Mouse (Mus musculus): ENCODE data around the gene Ciita. TPM values are rescaled to one million over a fixed set of nuclear protein-coding genes. Genes with fewer than 3 reads are reported as not detected.

Gene Ciita
- polyA plus RNA-seq, 1 experiment = 0.08 TPM

DNA sequence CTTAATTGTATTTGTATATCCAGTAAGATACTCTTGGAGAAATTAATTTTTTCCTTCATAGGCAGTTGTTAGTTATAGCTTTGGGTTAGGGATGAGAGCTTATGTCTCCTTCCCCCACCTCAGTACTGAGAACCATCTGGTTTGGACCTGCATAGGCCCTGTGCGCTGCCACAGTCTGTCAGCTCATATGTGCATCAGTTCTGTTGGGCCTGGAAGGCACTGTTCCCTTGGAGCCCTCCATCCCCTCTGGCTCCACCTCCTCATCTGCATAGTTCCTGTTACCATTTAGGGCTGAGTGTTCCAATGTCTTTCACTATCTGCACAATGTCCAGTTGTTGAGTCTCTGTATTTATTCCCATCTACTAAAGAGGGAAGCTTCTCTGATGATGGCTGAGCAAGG is 11.7 kb upstream of the Ciita start:
- no peak for DNase-seq (ENCODE audit: extremely low spot score in 1 of 2, low spot score in 1 of 2)

DNA sequence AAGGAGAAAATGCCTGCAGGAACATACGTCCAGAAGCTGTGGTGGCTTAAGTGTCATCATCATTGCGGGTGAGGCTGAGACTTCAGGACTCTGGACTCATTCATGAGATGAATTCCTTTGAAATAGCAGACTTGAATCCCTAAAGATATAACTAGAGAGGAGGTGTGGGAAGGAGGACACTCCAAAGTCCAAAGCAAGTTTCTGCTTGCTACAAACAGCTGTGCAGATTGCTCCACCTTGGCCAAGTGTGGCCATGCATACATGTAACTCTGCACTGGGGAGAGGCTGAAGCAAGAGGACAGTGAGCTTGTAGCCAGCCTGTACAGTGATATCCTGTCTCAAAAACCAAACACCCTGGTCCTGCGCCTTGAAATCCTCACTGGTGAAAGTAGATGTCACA is 7.9 kb upstream of the Ciita start:
- DNase-seq (ENCODE audit: extremely low spot score in 1 of 2, low spot score in 1 of 2) = no peak

DNA sequence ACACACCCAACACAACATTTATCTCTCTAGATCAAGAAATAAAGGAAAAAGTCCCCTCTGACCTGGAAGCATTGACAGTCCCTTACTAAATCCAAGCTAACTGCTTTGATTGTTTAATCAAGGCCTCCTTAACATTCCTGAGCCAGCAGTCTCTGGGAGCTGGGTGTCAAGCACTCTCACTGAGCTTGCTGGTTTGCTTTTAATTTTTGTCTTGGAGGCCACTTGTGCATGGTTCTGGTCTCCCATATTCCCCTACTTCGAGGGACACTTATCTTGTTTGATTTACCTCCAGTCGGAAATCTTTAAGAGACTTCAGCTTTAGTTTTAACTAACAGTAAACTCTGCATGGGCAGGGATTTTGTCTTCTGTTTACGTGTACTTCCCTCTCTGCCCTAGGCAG is 4.9 kb upstream of the Ciita start:
- no peak for DNase-seq (ENCODE audit: extremely low spot score in 1 of 2, low spot score in 1 of 2)

DNA sequence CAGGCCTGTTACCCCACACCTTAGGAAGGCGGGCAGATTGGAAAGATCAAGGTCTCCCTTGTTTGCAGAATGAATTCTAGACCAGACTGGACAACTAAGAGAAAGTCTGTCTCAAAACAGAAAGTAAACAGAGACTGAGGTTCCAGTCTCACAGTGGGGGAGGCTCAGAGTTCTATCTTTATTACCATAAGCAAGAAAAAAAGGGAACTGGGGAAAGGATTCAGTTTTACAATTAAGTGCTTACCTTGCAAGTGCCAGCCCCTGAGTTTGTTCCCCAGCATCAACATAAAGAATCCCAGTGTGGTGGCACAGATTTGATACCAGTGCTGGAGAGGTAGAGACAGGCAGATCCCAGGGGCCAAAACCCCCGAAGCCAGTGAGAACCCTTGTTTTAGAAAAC is 3.9 kb upstream of the Ciita start:
- DNase-seq (ENCODE audit: extremely low spot score in 1 of 2, low spot score in 1 of 2) = no peak

DNA sequence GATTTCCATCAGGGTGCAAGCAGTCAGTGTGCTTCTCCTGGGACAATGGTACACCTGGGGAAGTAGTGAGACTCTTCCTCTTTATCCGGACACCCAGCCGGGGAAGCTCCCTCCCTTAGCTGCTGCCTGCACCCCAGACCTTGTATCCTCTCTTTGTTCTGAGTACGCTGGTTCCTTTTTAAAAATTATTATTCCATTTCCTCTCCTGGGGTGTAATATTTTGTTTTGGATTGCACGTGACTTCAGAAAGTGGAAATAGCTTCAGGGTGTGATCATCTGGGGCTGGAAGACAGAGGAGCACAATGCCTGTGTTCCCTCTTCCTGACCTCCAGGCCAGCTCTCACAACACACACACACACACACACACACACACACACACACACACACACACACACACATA is 2.5 kb downstream of the Ciita start:
- DNase-seq (ENCODE audit: extremely low spot score in 1 of 2, low spot score in 1 of 2) = no peak

DNA sequence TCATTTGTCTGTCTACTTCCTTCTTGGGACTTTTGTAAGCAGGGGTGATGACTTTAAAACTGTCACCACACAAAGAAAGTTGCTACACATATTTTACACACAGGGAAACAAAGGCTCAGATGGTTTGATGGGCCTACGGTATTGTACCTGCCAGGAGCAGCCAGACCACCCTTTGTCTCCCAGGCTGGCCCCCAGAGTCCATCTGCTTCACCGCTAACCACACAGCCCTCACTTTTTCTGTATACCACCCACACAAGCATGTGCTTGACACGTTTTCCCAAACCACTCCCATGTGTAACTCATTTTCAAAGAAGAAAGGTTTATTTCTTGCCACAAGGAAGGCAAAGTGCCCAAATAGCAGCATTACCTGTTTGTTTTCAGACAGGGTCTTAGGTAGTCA is 7.1 kb downstream of the Ciita start:
- no peak for DNase-seq (ENCODE audit: extremely low spot score in 1 of 2, low spot score in 1 of 2)

DNA sequence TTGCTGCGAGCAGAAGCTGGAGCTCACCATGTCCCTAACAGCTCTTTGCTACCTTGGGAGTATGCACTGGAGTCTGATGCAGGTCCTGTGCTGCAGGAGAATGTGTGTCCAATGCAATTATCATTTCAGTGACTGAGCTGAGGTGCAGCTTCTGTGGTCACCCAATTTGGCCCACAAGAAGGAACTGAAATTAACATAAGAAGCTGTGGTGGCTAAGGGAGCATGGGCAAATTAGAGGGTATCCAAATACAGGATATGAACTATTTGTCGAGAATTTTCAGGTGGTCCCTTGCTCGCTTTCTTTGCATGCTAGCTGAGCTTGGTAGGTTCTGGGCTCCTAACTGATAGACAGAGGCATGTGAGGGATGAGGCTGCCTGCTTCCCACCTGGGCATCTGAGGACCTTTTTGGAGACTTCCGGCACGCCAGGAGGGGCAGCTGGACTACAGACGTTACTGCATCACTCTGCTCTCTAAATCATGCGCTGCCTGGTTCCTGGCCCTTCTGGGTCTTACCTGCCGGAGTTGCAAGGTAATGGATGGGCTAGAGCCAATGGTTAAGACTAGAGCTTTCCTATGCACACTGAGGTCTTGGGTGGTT is 8.1 kb downstream of the Ciita start:
- DNase-seq (ENCODE audit: extremely low spot score in 1 of 2, low spot score in 1 of 2) = no peak

DNA sequence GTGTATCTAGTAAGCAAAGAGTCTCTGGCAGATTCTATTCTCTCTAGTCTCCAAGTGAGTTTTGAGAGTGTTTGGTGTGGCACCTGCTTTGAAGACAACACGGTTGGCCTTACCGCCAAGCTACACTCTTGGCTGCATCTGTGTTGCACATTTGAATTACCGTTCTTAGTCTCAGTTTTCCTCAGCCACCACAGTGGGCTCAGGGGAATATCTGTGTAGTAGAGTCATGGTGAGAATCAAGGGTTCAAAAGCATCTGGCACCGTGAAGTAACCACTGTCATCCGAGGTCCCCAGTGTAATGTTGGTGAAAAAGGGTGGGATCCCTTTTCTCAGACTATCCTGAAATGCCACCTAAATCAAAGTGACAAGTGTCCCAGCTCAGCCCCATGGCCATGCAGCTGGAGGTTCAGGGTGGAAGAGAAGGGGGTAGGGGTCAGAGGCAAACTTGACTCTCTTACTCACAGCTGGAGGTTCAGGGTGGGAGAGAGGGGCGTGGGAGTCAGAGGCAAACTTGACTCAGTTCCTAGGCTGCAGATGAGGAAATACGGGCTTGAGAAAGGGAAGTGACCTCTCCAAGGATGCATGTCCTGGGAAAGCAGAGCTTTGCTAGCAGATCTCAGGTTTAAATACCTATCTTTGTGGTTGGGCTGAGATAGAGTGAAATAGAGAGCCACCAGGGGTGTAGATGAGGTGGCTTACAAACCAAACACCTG is 9.1 kb downstream of the Ciita start:
- no peak for DNase-seq (ENCODE audit: extremely low spot score in 1 of 2, low spot score in 1 of 2)

DNA sequence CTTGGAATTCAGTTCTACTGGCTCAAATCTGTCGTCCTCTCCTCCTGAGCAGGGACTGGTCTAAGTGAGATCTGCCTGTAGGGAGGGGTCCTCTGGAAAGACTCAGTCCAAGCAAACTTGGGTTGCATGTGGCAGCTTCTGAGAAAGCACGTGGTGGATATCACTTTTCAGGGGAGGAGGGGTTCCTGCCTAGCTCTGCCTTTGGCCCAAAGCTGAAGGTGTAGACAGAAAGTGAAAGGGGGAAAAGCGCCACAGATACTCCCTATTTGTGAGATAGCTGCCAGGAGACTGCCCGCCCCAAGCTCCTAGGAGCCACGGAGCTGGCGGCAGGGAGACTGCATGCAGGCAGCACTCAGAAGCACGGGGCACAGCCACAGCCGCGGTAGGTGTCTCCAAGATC is 9.6 kb downstream of the Ciita start:
- DNase-seq (ENCODE audit: extremely low spot score in 1 of 2, low spot score in 1 of 2) = no peak

DNA sequence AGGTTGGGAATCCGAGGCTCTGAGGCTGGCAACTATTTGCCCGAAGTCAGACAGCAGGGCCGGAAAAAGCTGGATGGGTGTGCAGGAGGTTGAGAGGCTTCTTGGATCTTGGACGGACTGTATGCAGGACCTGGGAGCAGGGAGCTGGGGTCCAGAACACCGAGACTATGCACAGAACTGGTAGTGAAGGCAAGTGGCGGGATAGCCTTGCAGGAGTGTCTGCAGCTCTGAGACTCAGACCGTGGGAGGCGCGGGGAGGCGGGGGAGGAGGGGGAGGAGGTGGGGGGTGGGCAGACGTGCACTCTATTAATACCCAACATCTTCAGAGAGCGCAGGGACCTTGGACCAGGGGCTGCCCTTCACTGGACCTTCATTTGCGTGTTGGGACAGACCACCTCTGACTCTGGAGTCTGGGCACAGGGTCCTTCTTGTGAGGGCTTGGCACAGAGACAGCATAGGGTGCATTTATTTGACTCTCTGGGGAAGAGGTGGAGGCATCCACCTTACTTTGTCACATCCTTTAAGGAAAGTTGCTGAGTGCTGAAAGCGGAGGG is 10.1 kb downstream of the Ciita start:
- no peak for DNase-seq (ENCODE audit: extremely low spot score in 1 of 2, low spot score in 1 of 2)

DNA sequence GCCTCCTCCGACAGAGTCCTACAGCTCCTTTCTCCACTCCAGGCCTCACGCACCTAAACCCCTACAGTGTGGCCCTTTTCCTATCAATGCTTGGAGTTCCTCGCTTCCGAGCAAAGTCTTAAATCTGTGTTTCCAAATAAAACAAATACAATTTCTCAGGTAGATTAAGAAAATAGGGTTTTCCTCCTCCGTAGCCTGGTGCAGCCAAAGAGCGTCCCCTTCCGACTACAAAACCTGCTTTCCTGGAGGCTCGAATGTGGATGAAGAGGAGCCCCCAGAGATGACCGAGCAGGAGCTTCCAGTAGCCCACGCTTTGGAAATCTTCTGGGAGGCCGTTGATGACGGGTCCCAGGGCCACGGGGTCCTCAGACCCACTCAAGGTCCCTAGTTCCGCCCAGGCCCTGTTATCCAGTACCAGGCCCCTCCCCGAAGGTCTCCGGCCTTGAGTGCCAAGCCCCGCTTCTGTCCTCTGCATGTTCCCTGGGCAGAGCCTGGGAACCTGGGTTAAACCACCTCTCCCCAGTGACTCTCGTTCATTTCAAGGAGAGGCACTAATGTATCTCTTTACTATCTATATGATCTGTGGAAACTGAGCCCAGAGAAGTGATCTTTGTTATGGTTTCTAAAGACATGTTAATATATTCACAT is 10.8 kb downstream of the Ciita start:
- DNase-seq (ENCODE audit: extremely low spot score in 1 of 2, low spot score in 1 of 2) = no peak

DNA sequence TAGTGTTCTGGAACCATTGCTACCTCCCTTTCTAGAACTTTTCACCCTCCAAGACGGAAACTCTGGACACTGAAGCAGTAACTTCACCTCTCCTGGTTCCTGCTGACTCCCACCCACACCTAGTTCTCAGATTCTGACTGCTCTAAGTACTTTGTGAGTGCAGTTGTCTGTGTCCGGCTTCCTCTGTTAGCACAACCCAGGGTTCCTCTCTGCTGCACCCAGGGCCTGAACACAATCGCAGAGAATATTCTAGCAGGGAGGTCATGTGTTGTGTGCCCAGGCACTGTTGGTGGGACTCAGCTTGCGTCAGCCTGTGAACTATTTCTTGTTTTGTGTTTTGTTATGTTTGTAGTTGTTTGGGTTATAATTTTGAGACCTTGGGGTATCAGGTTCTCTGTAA is 11.9 kb downstream of the Ciita start:
- DNase-seq (ENCODE audit: extremely low spot score in 1 of 2, low spot score in 1 of 2) = no peak

DNA sequence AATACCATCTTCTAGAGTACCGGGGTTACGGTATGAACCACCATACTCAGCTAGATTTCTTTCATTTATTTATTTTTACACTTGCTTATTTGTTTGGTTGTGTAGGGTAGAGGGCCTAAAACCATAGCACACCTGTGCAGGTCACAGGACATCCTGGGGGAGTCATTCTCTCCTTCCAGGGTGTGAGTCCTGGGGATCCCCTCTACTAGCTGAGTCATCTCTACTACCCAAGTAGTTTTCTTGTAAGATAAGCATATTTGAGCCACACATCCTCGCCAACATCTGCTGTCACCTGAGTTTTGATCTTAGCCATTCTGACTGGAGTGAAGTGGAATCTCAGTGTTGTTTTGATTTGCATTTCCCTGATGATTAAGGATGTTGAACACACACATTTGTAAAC is 12.7 kb downstream of the Ciita start:
- no peak for DNase-seq (ENCODE audit: extremely low spot score in 1 of 2, low spot score in 1 of 2)

DNA sequence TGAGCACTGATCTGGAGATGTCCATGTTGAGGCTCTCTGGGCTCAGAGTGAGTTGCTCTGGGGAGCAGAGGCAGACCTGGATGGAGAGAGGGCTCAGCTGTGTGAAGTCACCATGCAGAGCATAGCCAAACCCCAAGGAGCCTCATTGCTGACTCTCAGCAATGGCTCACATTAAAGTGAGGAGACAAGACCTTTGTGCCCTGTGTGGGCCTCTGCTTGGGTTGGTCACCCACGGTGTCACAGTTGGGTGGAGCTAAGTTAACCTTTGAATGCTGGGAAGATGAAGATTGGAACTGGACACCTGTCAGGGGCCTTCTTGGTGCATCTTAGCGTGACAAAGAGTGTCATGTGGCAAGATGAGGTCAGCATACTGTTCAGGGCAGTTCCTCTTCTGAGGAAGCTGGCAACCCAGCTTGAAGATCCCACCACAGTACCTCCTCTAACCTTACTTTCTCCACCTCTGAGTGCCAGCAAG is 16.0 kb downstream of the Ciita start:
- DNase-seq (ENCODE audit: extremely low spot score in 1 of 2, low spot score in 1 of 2) = no peak

DNA sequence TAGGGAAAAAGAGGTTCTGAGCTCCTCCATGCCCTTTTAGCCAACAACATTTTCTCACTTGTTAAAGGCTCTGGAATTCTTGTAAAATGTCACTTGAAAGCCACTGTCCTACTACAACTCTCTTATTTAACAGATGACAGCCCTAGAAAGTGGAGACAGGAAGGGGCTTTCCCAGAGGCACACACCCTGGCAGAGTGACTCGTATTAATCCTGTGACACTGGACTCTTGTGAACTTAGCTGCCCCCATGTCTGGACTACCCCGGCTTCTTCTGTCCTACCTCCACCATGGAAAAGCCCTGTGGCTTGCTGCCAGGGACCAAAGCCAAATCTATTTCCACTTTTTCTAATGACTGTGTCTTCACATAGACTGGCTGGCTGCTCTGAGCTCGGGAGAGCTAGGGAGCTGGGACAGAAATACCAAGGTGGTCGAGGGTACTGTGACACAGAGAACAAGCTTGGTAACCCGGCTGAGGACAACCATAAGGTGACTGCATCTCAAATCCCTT is 18.3 kb downstream of the Ciita start:
- DNase-seq (ENCODE audit: extremely low spot score in 1 of 2, low spot score in 1 of 2) = no peak

DNA sequence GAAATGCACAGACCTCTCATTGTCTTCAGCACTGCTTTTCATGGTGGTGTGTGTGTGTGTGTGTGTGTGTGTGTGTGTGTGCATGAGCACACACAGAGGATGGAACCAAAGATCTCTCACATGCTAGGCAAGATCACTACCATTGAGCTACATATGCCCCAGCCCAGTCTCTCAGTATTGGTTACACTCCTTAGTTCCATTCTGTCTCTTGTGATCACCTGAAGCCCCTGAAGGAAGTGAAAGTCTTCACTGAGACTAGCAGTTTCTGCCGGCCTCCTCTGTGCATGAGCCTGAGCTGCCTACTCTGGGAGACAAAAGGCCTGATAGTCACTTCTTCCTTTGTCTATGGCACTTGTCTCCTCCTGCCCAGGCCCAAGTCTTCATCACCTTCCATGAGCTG is 19.3 kb downstream of the Ciita start:
- no peak for DNase-seq (ENCODE audit: extremely low spot score in 1 of 2, low spot score in 1 of 2)

DNA sequence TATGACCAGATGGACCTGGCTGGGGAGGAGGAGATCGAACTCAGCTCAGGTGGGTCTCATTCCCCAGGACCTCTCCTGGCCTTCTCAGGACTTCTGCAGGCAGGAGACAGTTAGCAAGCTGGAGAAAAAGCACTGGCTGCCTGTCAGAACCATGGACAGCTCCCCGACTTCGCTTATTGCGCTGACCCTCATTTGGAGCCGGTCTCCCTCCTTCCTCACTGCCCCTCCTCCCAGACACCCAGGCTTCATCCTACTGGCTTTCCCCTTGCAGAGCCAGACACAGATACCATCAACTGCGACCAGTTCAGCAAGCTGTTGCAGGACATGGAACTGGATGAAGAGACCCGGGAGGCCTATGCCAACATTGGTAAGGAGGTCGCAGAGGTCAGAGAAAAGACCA is 22.0 kb downstream of the Ciita start:
- DNase-seq (ENCODE audit: extremely low spot score in 1 of 2, low spot score in 1 of 2) = no peak

DNA sequence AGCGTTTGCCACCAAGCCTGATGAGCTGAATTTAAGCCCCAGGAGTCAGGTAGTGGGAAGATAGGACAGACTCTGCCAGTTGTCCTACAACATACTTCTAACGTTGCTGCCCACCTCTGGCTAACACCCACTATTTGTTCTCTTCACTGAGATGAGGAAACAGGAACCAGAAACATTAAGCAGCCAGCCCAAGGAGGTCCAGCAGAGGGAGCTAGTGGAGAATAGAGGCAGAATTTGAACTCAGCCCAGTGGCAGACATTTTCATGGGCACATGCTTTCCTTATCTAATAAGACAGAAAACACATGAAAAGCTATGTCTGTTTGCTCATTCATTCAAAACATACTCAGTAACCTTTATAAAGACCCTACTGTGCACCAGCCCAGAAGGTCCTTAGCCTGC is 23.2 kb downstream of the Ciita start:
- no peak for DNase-seq (ENCODE audit: extremely low spot score in 1 of 2, low spot score in 1 of 2)

DNA sequence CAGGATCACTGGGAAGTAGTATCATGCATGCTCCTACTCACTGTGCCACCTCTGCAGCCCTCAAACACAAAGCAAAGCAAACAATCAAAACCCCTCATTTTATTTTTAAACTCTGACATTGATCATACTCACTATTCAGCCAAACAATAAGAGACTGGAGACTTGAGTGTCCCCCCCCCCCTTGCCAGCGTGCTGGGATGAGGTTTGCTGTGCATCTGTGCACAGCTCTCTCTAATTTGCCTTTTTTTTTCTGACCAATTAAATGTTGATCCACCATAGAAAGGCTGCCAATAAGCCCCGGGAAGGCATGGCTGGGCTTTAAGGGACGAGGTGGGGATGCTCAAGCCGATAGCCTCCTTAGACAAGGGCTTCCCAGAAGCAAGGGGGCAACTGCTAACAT is 27.6 kb downstream of the Ciita start:
- DNase-seq (ENCODE audit: extremely low spot score in 1 of 2, low spot score in 1 of 2) = no peak

DNA sequence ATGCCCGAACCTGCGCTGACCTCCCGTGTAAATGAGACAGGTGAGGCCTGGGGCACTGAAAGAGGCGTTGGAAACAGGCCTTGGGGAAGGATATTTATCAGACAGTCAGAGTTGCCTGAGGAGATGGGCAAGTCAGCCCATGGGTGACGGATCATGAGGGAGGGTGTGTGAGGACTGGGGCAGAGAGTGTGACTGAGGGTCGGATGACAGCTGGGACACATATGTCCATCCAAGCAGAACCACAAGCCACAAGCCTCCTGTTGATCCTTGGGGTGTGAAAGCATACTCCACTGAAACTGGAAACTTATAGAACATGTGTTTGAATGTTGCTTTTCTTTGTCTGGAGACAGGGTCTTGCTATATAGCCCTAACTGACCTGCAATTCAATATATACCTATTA is 28.8 kb downstream of the Ciita start:
- DNase-seq (ENCODE audit: extremely low spot score in 1 of 2, low spot score in 1 of 2) = no peak

DNA sequence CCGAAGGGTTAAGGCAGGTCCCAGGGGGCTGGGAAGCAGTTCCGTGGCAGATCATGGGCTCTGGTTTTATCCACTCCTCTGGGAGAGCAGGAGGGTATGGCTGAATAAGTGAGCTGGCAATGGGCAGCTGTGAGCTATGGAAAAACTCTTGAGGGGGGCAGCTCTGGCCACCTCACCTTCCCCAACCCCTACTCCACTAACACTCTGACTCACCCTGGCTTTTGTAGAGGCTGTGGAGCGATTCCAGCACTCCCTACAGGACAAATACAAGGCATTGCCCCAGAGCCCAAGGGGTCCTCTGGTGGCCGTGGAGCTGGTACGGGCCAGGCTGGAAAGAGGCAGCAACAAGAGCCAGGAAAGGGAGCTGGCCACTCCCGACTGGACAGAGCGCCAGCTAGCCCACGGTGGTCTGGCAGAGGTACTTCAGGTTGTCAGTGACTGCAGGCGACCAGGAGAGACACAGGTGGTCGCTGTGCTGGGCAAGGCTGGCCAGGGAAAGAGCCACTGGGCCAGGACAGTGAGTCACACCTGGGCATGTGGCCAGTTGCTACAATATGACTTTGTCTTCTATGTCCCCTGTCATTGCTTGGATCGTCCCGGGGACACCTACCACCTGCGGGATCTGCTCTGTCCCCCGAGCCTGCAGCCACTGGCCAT is 30.7 kb downstream of the Ciita start:
- DNase-seq (ENCODE audit: extremely low spot score in 1 of 2, low spot score in 1 of 2) = no peak
